In genomic region chr15:78181701-78182405, GRCm38 (mm10) we compare ENCODE assay signal across 10 mouse cellular contexts. TPM values are rescaled to one million over a fixed set of nuclear protein-coding genes. Genes with fewer than 3 reads are reported as not detected.
A peak's percentile ranks its signal among the peaks of the same experiment; 100 is the strongest.
DNase-seq lines count a peak whose midpoint lies in the region; ATAC-seq and TF ChIP-seq lines count a peak whose summit lies in the region.
"Had no signal": no experiment of that assay in that cellular context is flagged by ENCODE, and none has a peak within 500 bp of the region (broad histone marks: within the 10 kb centered on the region; RNA-seq: fewer than 3 reads in every experiment).

No protein-coding gene starts in this region.

- TF ChIP-seq CTCF in gastrocnemius, adult 2 months (IDR thresholded peaks at IDR 0.05): no peak

- no peaks in the 10 kb centered on the region for H3K9me3 ChIP-seq in forebrain, embryonic 14.5 days (replicated peaks; ENCODE audit: control insufficient read depth, low read length)
- no peaks in the 10 kb centered on the region for H3K9me3 ChIP-seq in midbrain, embryonic 12.5 days

- DNase-seq in gastrocnemius, postnatal 10 days: peak; percentile 52
- DNase-seq in gastrocnemius, adult 2 months: no peak
- peak; percentile 88 for DNase-seq in Muller cell, postnatal 12 days (ENCODE audit: inconsistent ontology term)
- DNase-seq in forebrain, embryonic 14.5 days (ENCODE audit: low spot score): peak; percentile 93
- no peak for DNase-seq in kidney, adult 11 months
- no peak for DNase-seq in heart, adult 9 months (ENCODE audit: low spot score in 2 of 2)
- DNase-seq in kidney, postnatal 36 days: no peak

- WGBS in forebrain, embryonic 14.5 days: 9% methylated on average over 8 of the region's 8 CpGs
- 28% methylated on average over 8 of the region's 8 CpGs for WGBS in midbrain, embryonic 12.5 days

- no peak overlapping the region for H3K27ac ChIP-seq in gastrocnemius, adult 2 months
- peak overlapping the region; percentile 83 for H3K27ac ChIP-seq in forebrain, embryonic 14.5 days (ENCODE audit: low read depth, low read length)
- peak overlapping the region; percentile 65 for H3K27ac ChIP-seq in midbrain, embryonic 12.5 days (replicated peaks)

- peak overlapping the region; percentile 20 for H3K4me2 ChIP-seq in forebrain, embryonic 14.5 days (ENCODE audit: low read length)
- H3K4me2 ChIP-seq in midbrain, embryonic 12.5 days (replicated peaks): 0 out of 2 replicates have a peak overlapping the region, but pooled peaks have one; percentile 15

- no peaks in the 10 kb centered on the region for H3K27me3 ChIP-seq in forebrain, embryonic 14.5 days (replicated peaks; ENCODE audit: control insufficient read depth, insufficient read depth, low read length)
- H3K27me3 ChIP-seq in midbrain, embryonic 12.5 days: peaks cover 11% of the 10 kb centered on the region

- H3K36me3 ChIP-seq in forebrain, embryonic 14.5 days (ENCODE audit: control insufficient read depth, insufficient read depth, low read length): no peaks in the 10 kb centered on the region
- H3K36me3 ChIP-seq in midbrain, embryonic 12.5 days: no peaks in the 10 kb centered on the region

- H3K4me3 ChIP-seq in gastrocnemius, adult 2 months: no peak overlapping the region
- H3K4me3 ChIP-seq in forebrain, embryonic 14.5 days (ENCODE audit: low read depth, low read length): no peak overlapping the region
- no peak overlapping the region for H3K4me3 ChIP-seq in midbrain, embryonic 12.5 days

- H3K4me1 ChIP-seq in forebrain, embryonic 14.5 days (ENCODE audit: control insufficient read depth, insufficient read depth, low read length): peaks cover 20% of the 10 kb centered on the region
- H3K4me1 ChIP-seq in midbrain, embryonic 12.5 days: peaks cover 32% of the 10 kb centered on the region

- peak overlapping the region; percentile 45; the same call in 1 of the 2 replicates for H3K9ac ChIP-seq in forebrain, embryonic 14.5 days (ENCODE audit: low read length)
- H3K9ac ChIP-seq in midbrain, embryonic 12.5 days (replicated peaks): no peak overlapping the region

- peak; percentile 78 for ATAC-seq in forebrain, embryonic 14.5 days
- peak; percentile 44; the same call in 1 of the 2 replicates for ATAC-seq in midbrain, embryonic 12.5 days (ENCODE audit: low FRiP score, low read depth)

- intact Hi-C loops in gastrocnemius, adult 2 months (cut with DNase I): loop anchor here (5.0 to 10.0 kb wide), 2 partner anchors 63 to 240 kb away; partner anchors contain the start of gene Ncf4

RNA-seq across cellular contexts. Expression of gene Ift27, which starts 7.9 kb away (rescaled TPM):
- total RNA-seq in gastrocnemius, postnatal 10 days (2021): 10 to 100 TPM; 50.9 to 53.5 TPM
- 10 to 100 TPM; 11.7 to 16.0 TPM for total RNA-seq in gastrocnemius, adult 2 months (2021)
- polyA plus RNA-seq in forebrain, embryonic 14.5 days (2014; fragmentation: Nextera tagmentation; extraction: Ambion mirVana): 137 and 165 TPM in 2 replicates
- 114 and 120 TPM in 2 replicates for polyA plus RNA-seq in midbrain, embryonic 12.5 days (2016; fragmentation: Nextera tagmentation; extraction: Ambion mirVana)

RNA-seq across cellular contexts. Expression of gene Pvalb, which starts 24.3 kb away (rescaled TPM):
- over 10,000 TPM; 11,172 to 13,407 TPM for total RNA-seq in gastrocnemius, postnatal 10 days (2021)
- over 10,000 TPM in 1 of 2 experiments, 1,000 to 10,000 TPM in 1; 9,151 to 16,547 TPM for total RNA-seq in gastrocnemius, adult 2 months (2021)
- 0.19 and 1.3 TPM in 2 replicates for polyA plus RNA-seq in forebrain, embryonic 14.5 days (2014; fragmentation: Nextera tagmentation; extraction: Ambion mirVana)
- 0.38 TPM in 1 of 2 replicates, not detected in the other for polyA plus RNA-seq in midbrain, embryonic 12.5 days (2016; fragmentation: Nextera tagmentation; extraction: Ambion mirVana)
- total RNA-seq: common myeloid progenitor, adult 5-6 weeks had no signal
- polyA plus RNA-seq: liver, adult 2 months had no signal

Comparison
In these comparisons a context has a peak if more than half of its experiments do, and no peak if none do; other contexts are left out.
1. DNase-seq: peak in gastrocnemius, postnatal 10 days (single experiment), Muller cell, postnatal 12 days (single experiment) and forebrain, embryonic 14.5 days (single experiment); none in gastrocnemius, adult 2 months (single experiment), kidney, adult 11 months (single experiment), heart, adult 9 months (0 of 2) and kidney, postnatal 36 days (0 of 2).